13 mouse cellular contexts compared by ENCODE assay signal in genomic region chr6:49670991-49671390, GRCm38 (mm10).
DNase-seq lines count a peak whose midpoint lies in the region; TF ChIP-seq lines count a peak whose summit lies in the region.
"Had no signal": no experiment of that assay in that cellular context is flagged by ENCODE, and none has a peak within 500 bp of the region (broad histone marks: within the 10 kb centered on the region; RNA-seq: fewer than 3 reads in every experiment).

No protein-coding gene starts in this region.

- DNase-seq in adrenal gland, adult (ENCODE audit: inconsistent age in 2 of 2, low spot score in 1 of 2) = peak; percentile 7 to 64
- DNase-seq in adrenal gland, adult 18-20 months (ENCODE audit: low spot score in 2 of 2) = no peak
- peak; percentile 57 for DNase-seq in kidney, adult 2 months
- DNase-seq in kidney, postnatal 4 days = no peak
- DNase-seq in cerebellum, adult 11-12 months = peak; percentile 61
- DNase-seq in gonadal fat pad, adult 2 months (ENCODE audit: low read depth) = peak; percentile 31
- no peak for DNase-seq in testis, postnatal 14 days (ENCODE audit: low spot score)
- DNase-seq in liver = no peak
- DNase-seq: layer of hippocampus, adult 9-11 months; lung, postnatal 4 days; retina, postnatal 1 day had no signal

- no peaks in the 10 kb centered on the region for H3K36me3 ChIP-seq in kidney, adult 2 months (ENCODE audit: control insufficient read depth, insufficient read depth, low read length)
- H3K36me3 ChIP-seq: liver, embryonic 15.5 days; midbrain, embryonic 13.5 days had no signal

- no peak overlapping the region for H3K4me3 ChIP-seq in kidney, adult 2 months (ENCODE audit: insufficient read depth, low read depth, low read length)
- H3K4me3 ChIP-seq: liver, embryonic 15.5 days; midbrain, embryonic 13.5 days had no signal

- 66% methylated on average over 5 of the region's 5 CpGs for WGBS in kidney, adult 2 months

- no peaks in the 10 kb centered on the region for H3K27me3 ChIP-seq in kidney, adult 2 months (replicated peaks; ENCODE audit: control insufficient read depth, insufficient read depth, low read length)
- H3K27me3 ChIP-seq: liver, embryonic 15.5 days; midbrain, embryonic 13.5 days had no signal

- no peak for TF ChIP-seq POLR2A in kidney, adult 2 months (IDR thresholded peaks at IDR 0.05; ENCODE audit: low read depth, low read length)

- TF ChIP-seq CTCF in kidney, adult 2 months (conservative IDR thresholded peaks at IDR 0.05; ENCODE audit: insufficient read depth, insufficient read length, low read depth, low read length) = no peak

- no peaks in the 10 kb centered on the region for H3K4me1 ChIP-seq in kidney, adult 2 months (ENCODE audit: control insufficient read depth, insufficient read depth, low read length)
- H3K4me1 ChIP-seq: liver, embryonic 15.5 days; midbrain, embryonic 13.5 days had no signal

- H3K27ac ChIP-seq in kidney, adult 2 months (ENCODE audit: insufficient read depth, low read depth, low read length) = no peak overlapping the region
- H3K27ac ChIP-seq: liver, embryonic 15.5 days; midbrain, embryonic 13.5 days had no signal

Comparison
In these comparisons a context has a peak if more than half of its experiments do, and no peak if none do; other contexts are left out.
1. DNase-seq: peak in adrenal gland, adult (2 of 2), kidney, adult 2 months (single experiment), cerebellum, adult 11-12 months (single experiment) and gonadal fat pad, adult 2 months (single experiment); none in adrenal gland, adult 18-20 months (0 of 2), kidney, postnatal 4 days (0 of 2), testis, postnatal 14 days (single experiment) and liver (single experiment).